Mouse (Mus musculus) kidney, postnatal 0 days (tissue): ENCODE measurements around the gene Rps28. TPM values are rescaled to one million over a fixed set of nuclear protein-coding genes. Genes with fewer than 3 reads are reported as not detected.
A peak's percentile ranks its signal among the peaks of the same experiment; 100 is the strongest.

Experiments used
- ATAC-seq: fragments of 200-750 bp; cut with Nextera tagmentation; replicated peaks from 2 replicates; pipeline ENCODE4 v1.8.0; 2017; ENCODE audit warnings: low read depth, moderate number of reproducible peaks, moderate TSS enrichment, moderate library complexity; ENCODE audit not compliant: low FRiP score
- DNase-seq: peaks from one replicate; pipeline ENCODE4 v3.0.0-alpha.2; 2016; ENCODE audit warnings: low spot score
- H3K27ac ChIP-seq: fragments of 300-500 bp; sonication (generic); 2 replicates; pipeline ENCODE4 v1.5.1; 2014; ENCODE audit warnings: mild to moderate bottlenecking
- H3K27me3 ChIP-seq: fragments of 300-500 bp; sonication (generic); 2 replicates; pipeline ENCODE4 v1.6.1; 2014; ENCODE audit warnings: low read length, mixed read lengths; ENCODE audit not compliant: insufficient read depth
- H3K36me3 ChIP-seq: fragments of 300-500 bp; sonication (generic); 2 replicates; pipeline ENCODE4 v1.6.1; 2014; ENCODE audit warnings: low read length, mixed read lengths; ENCODE audit not compliant: insufficient read depth
- H3K4me1 ChIP-seq: fragments of 300-500 bp; sonication (generic); replicated peaks from 2 replicates; pipeline ENCODE4 v1.6.1; 2014; ENCODE audit warnings: antibody characterized with exemption, low read length, mixed read lengths; ENCODE audit not compliant: insufficient read depth
- H3K4me2 ChIP-seq: fragments of 300-500 bp; sonication (generic); 2 replicates; pipeline ENCODE4 v1.6.1; 2014; ENCODE audit warnings: mild to moderate bottlenecking, low read length, moderate library complexity, mixed read lengths
- H3K4me3 ChIP-seq: fragments of 300-500 bp; sonication (generic); replicated peaks from 2 replicates; pipeline ENCODE4 v1.5.1; 2014; ENCODE audit warnings: low read depth, low read length
- H3K9ac ChIP-seq: fragments of 300-500 bp; sonication (generic); 2 replicates; pipeline ENCODE4 v1.6.1; 2014; ENCODE audit warnings: low read depth, low read length
- H3K9me3 ChIP-seq: fragments of 300-500 bp; sonication (generic); replicated peaks from 2 replicates; pipeline ENCODE4 v1.6.1; 2016; ENCODE audit warnings: low read length, inconsistent platforms, mixed read lengths
- CTCF ChIP-seq: IDR thresholded peaks from 2 replicates; pipeline ENCODE4 v1.5.1; 2016; ENCODE audit warnings: antibody characterized with exemption, low read depth, mild to moderate bottlenecking, moderate library complexity
- WGBS: fragments of 180-500 bp; shearing (Covaris S2); extraction: QIAGEN DNeasy Blood & Tissue Kit; methylation state at CpG from one replicate; pipeline ENCODE4 v1.1.7; 2014; 5-methylcytosine and 5-hydroxymethylcytosine counted together
- polyA plus RNA-seq: library from polyadenylated mRNA; unstranded; fragments of >200 nt; fragmentation: Nextera tagmentation; extraction: Ambion mirVana; gene quantifications from 2 replicates; pipeline ENCODE4 v1.2.1, GENCODE M21; 2015

The Rps28 gene
- polyA plus RNA-seq, 1 experiment from 2014 or later: 1,465 TPM

DNA sequence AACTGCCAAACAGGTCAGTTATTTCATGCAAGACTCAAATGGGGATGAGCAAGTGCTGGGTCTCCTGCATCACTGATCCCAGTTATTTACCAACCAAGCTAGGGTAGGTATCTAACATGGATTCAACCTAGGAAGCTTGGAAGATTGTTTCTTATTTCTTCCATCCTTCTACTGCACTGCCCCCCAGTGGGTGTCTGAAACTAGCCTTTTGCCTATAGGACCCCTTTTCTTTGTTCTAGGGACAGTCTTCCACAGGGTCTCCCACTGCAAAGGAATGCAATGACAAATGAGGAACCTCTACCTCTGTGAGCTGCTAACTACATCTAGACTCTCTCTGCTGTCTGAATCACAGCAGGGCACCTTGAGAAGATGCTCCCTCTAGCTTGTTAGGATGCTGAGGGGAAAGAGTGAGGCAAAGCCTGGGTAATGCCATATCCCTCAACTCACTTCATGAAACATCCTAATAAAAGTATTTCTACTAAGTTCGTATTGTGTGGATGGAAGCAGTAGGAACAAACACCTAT lies 1.9 kb downstream of the Rps28 start:
- ATAC-seq (no peak), DNase-seq (peak; percentile 47)
- no peaks in the 10 kb centered on the region for H3K9me3 ChIP-seq
- H3K27ac ChIP-seq: no peak overlapping the region
- H3K4me1 ChIP-seq: peaks cover 18% of the 10 kb centered on the region
- no peak overlapping the region for H3K4me2 ChIP-seq
- 82% methylated on average over 1 of the region's 1 CpGs for WGBS
- H3K4me3 ChIP-seq: no peak overlapping the region
- peak; percentile 49; the same call in 1 of the 2 replicates for TF ChIP-seq CTCF
- H3K36me3 ChIP-seq: peaks cover 20% of the 10 kb centered on the region
- no peaks in the 10 kb centered on the region for H3K27me3 ChIP-seq
- 0 out of 2 replicates have a peak overlapping the region, but pooled peaks have one; percentile 24 for H3K9ac ChIP-seq

DNA sequence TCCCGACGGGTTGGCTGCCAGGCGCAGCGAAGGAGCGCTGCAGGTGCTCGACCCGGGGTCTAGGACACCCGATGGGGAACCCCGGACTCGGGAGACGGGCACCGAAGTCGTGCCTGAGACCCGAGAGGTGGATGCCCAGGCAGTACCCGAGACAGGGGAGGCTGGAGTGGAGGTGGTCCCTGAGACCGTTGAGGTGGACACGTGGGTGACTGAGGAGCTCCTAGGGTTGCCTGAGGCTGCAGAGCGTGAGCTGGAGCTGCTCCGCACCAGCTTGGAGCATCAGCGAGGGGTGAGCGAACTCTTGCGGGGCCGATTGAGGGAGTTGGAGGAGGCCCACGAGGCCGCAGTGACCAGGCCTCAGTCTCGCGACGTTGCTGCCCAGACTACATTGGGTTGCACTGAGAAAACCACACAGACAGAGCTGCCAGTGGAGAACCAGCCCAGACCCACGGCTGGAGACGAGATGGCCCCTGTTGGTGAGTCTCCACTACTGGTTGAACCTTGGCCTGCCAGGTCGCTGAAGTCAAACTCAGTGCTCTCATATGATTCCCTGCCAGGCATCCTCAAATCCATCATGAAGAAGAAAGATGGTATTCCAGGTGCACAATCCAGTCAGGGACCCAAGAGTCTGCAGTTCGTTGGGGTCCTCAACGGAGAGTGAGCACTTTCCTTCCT lies 6.3 kb downstream of the Rps28 start:
- no peaks in the 10 kb centered on the region for H3K9me3 ChIP-seq
- H3K4me1 ChIP-seq: peaks cover 4% of the 10 kb centered on the region; the same call in 1 of the 2 replicates
- H3K4me3 ChIP-seq: peak overlapping the region; percentile 51
- H3K36me3 ChIP-seq: peaks cover 20% of the 10 kb centered on the region
- WGBS: 12% methylated on average over 33 of the region's 33 CpGs
- DNase-seq: peak; percentile 37
- H3K27me3 ChIP-seq: no peaks in the 10 kb centered on the region
- peak overlapping the region; percentile 92 for H3K4me2 ChIP-seq
- TF ChIP-seq CTCF: no peak
- H3K9ac ChIP-seq: peak overlapping the region; percentile 78
- peak overlapping the region; percentile 93 for H3K27ac ChIP-seq
- peak; percentile 53 for ATAC-seq

DNA sequence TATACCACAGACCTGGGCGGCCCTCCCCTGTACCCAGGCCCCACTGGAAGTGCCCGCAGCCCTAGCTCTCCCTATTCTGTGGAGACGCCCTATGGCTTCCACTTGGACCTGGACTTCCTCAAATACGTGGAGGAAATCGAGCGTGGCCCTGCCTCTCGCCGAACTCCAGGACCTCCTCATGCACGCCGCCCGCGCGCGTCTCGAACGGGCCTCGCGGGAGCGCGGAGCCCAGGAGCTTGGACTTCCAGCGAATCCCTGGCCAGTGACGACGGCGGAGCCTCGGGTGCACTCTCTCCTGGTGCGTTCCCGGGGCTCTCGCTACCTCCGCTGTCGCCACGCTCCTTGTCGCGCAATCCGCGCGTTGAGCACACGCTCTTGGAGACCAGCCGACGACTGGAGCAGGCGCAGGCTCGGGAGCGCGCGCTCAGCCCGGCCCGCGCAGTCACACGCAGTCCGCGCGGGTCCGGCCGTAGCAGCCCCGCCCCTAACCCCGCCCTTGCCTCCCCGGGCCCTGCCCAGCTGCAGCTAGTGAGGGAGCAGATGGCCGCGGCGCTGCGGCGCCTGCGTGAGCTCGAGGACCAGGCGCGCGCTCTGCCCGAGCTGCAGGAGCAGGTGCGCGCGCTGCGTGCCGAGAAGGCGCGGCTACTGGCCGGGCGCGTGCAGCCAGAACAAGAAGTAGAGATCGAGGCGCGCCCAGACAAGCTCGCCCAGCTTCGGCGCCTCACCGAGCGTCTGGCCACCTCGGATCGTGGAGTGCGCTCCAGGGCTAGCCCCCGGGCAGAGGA lies 7.0 kb downstream of the Rps28 start:
- peaks cover 11% of the 10 kb centered on the region; the same call in 1 of the 2 replicates for H3K4me1 ChIP-seq
- H3K27me3 ChIP-seq: no peaks in the 10 kb centered on the region
- DNase-seq (peak; percentile 96), ATAC-seq (peak; percentile 95)
- peak overlapping the region; percentile 93 for H3K27ac ChIP-seq
- peaks cover 20% of the 10 kb centered on the region for H3K36me3 ChIP-seq
- no peaks in the 10 kb centered on the region for H3K9me3 ChIP-seq
- no peak for TF ChIP-seq CTCF
- H3K9ac ChIP-seq: peak overlapping the region; percentile 78
- WGBS: under 1% methylated on average over 88 of the region's 89 CpGs
- H3K4me3 ChIP-seq: peak overlapping the region; percentile 51
- H3K4me2 ChIP-seq: peak overlapping the region; percentile 92

DNA sequence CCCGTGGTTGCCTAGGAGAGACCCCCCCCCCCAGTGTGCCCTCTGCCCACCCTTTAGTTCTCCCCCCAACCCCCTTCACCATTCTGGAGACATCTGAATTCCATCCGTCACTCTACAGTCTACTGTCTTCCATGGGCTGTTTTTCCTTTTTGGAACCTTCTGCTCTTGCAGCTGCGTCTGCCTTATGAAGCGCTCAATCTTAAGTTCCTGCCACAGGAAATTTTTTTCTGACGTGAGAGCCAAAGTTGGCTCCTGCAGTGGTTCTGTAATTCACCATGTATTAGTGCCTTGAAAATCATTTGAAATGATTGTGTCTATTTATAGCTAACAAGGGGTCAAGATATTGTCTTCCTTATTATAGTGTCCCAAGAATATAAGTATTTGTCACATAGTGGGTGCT lies 7.8 kb downstream of the Rps28 start:
- no peak for DNase-seq
- H3K9ac ChIP-seq: peak overlapping the region; percentile 78
- no peak for TF ChIP-seq CTCF
- no peaks in the 10 kb centered on the region for H3K9me3 ChIP-seq
- peak overlapping the region; percentile 51 for H3K4me3 ChIP-seq
- peaks cover 18% of the 10 kb centered on the region for H3K36me3 ChIP-seq
- peaks cover 11% of the 10 kb centered on the region; the same call in 1 of the 2 replicates for H3K4me1 ChIP-seq
- peak overlapping the region; percentile 92 for H3K4me2 ChIP-seq
- peak overlapping the region; percentile 93 for H3K27ac ChIP-seq
- ATAC-seq: no peak
- 59% methylated on average over 5 of the region's 5 CpGs for WGBS
- no peaks in the 10 kb centered on the region for H3K27me3 ChIP-seq

DNA sequence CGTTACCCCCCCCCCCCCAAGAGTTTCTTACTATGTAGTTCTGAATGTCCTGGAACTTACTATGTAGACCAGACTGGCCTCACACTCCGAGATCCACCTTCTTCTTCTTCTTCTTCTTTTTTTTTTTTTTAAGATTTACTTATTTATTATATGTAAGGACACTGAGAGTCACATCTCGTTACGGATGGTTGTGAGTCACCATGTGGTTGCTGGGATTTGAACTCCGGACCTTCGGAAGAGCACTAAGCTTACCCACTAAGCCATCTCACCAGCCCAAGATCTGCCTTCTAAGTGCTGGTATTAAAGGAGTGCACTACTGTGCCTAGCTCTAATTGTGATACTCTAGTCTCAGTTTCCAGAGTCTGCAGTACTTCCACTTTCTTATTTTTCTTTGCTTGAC lies 9.0 kb downstream of the Rps28 start:
- Histone ChIP-seq H3K9ac (no peak overlapping the region), H3K27me3 (no peaks in the 10 kb centered on the region), H3K4me2 (no peak overlapping the region), H3K4me3 (no peak overlapping the region), H3K36me3 (peaks cover 7% of the 10 kb centered on the region; the same call in 1 of the 2 replicates), H3K4me1 (peaks cover 16% of the 10 kb centered on the region; the same call in 1 of the 2 replicates), H3K9me3 (no peaks in the 10 kb centered on the region), H3K27ac (no peak overlapping the region)
- DNase-seq (no peak), ATAC-seq (no peak)
- 92% methylated on average over 5 of the region's 6 CpGs for WGBS
- TF ChIP-seq CTCF: no peak

DNA sequence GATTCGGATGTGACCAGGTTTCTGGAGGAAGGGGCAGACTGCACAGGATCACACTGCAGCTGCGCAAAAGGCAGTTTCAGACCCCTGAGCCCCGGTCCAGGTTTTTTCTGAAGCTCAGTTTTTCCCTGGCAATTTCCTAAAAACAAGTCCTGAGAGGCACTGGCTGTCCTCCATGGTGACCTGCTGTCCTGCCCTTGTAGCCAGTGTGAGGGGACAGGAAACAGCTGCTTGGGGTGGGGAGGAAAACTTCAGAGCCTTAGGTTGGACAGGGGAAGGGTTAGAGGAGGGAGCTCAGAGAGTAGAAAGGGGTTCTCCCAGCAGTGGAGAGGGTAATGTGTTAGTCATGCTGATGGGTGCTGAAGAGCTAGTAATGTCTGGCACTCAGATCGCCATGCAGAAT lies 11.4 kb downstream of the Rps28 start:
- ATAC-seq (no peak), DNase-seq (peak; percentile 76)
- Histone ChIP-seq H3K9me3 (no peaks in the 10 kb centered on the region), H3K27me3 (no peaks in the 10 kb centered on the region), H3K4me3 (no peak overlapping the region), H3K9ac (no peak overlapping the region), H3K4me1 (peaks cover 15% of the 10 kb centered on the region; the same call in 1 of the 2 replicates), H3K4me2 (peak overlapping the region; percentile 85), H3K27ac (peak overlapping the region; percentile 79), H3K36me3 (no peaks in the 10 kb centered on the region)
- 21% methylated on average over 4 of the region's 4 CpGs for WGBS
- no peak for TF ChIP-seq CTCF
